Mouse (Mus musculus) embryo, embryonic 11.5 days (tissue): ENCODE measurements at regions not wholly inside any gene's neighbourhood (a gene's known extent, or its start where the extent isn't known, plus 50 kb on each side); places are given as distances from the start of the nearest gene placed in this dataset.
"Not testable (repeated sequence)": the region's sequence is repeated elsewhere in the genome, so short reads cannot be mapped to it uniquely, and the experiment has no call there.

Experiments used
- DNase-seq: peaks from one replicate; pipeline ENCODE4 v3.0.0-alpha.2; 2012; ENCODE audit warnings: low read depth, low spot score

DNA sequence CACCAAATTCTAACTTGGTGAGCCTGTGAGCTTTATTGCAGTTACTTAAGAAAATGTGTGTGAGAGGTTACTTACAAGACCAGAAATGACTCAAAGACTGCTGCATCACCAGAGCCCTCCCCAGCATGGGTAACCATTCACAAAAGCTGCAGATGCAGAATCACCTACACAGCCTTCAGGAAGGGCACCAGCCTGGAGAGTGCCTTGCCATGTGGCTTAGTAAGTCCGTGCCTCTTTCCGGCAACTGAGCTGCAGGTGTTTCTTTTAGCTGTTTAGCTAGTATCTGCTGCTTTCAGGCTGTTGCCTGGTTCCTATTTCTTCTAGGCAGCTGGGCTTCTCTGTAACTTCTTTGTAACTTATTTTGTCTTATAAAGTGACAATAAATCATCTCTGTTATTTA, 213.2 kb upstream of the Stxbp6 start:
- no peak for DNase-seq

- no peak for DNase-seq
Observed at GRCm38 (mm10) chr12:45256309-45256708, 181.8 kb upstream of the Stxbp6 start.

GRCm38 (mm10) chr12:45211131-45211530, 136.6 kb upstream of the Stxbp6 start:
- DNase-seq: no peak

DNA sequence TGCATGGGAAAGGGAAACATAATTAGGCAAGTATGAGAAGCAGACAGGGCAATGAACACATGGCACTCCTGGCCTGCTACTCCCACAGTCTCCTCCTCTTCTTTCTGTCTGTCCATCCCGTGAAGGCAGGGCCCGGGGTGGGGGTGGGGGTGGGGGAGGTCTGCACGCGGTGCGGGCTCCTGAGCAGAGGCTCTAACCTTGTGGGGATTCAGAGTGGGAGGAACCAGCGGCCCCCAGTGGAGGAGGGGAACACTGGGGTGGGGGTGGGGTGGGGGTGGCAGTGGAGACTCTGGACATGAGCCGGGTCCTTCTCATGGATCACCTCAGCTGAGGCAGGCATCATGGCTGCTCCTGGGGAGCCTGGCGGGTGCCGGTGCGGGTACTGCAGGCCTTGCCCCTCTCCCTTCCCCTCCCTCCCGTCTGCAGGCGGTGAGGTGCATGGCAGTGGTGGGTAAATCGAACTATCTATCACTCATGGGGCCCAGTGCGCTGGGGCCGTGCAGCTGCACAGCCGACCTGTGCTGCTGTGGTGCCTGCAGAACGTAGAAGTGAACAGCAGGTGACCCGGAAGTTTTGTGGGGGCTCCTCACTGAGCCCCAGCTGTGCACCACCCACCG, 120.9 kb upstream of the Stxbp6 start:
- DNase-seq: no peak

- peak; percentile 45 for DNase-seq
Observed at GRCm38 (mm10) chr12:45187149-45187548, 112.6 kb upstream of the Stxbp6 start.

- DNase-seq: no peak
Observed at GRCm38 (mm10) chr12:45184510-45184909, 110.0 kb upstream of the Stxbp6 start.

DNA sequence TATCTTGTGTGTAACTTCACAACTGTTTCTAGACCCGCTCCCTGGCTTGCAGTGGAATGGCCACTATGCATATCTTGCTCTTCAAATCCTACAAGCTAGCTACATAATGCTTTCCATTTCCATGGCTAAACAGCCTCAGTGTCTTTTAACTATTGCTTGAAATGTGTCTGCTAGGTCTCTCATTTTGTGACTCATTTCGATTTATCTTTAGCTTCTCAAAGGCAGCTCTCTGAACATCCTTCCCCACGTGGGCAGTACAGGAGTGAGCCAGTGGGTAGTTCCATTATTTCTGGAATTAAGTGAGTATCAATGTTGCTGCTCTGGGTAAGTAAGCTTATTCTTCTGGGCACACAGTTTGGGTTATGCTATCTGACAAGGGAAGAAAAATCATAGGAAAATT, 102.9 kb upstream of the Stxbp6 start:
- DNase-seq: no peak

DNA sequence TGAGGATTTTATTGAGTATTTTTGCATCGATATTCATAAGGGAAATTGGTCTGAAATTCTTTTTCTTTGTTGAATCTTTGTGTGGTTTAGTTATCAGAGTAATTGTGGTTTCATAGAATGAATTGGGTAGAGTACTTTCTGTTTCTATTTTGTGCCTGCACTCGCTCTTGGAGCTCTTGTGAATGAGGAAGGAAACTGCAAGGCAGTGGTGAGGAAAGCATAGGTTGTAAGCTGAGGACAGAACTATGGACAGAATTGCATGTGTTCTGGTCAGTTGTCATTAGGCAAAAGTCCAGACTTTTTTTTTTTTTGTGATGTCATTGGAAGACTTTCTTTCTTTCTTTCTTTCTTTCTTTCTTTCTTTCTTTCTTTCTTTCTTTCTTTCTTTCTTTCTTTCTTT, 100.8 kb upstream of the Stxbp6 start:
- not testable (repeated sequence) for DNase-seq

- DNase-seq: peak; percentile 69
Observed at GRCm38 (mm10) chr12:45171927-45172642, 97.6 kb upstream of the Stxbp6 start.

DNA sequence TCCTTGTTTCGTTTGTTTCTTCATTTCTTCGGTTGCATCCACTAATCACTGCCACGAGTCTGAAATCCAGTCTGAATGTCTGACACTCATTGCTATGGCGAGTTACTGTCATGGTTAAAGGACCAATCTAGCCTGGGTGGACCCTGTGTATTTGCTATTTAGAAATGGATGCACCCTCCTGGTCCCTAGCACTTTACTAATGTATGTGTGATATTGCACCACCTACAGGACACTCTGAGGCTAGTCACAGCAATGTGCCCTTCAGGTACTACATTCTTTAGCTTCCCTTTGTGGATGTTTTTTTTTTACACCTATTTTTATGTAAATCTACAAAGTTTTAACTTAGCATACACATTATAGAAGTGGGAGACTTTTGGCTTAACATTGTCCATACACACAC, 87.5 kb upstream of the Stxbp6 start:
- DNase-seq: peak; percentile 5

DNA sequence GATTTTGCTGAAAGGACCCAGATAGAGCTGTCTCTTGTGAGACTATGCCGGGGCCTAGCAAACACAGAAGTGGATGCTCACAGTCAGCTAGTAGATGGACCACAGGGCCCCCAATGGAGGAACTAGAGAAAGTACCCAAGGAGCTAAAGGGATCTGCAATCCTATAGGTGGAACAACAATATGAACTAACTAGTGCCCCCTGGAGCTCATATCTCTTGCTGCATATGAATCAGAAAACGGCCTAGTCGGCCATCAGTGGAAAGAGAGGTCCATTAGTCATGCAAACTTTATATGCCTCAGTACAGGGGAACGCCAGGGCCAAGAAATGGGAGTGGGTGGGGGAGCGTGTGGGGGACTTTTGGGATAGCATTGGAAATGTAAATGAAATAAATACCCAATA, 87.1 kb upstream of the Stxbp6 start:
- not testable (repeated sequence) for DNase-seq

DNA sequence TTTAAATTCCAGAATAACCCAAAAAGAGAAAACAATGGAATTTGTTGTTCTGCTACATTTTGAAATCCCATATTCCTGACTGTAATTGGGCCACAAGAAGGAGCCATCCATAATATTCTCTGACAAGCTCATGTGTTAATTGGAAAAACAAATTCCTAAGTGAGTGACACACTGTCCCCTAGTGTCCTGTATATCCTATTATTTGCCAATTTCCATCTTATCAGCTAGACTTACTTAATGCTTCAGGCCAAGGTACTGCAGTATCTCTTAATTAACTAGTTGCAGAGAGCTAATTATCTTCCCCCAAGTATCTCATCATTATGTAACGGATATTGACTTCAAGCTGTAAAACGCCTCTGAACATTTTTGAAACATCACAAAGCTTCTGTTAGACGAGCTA, 84.5 kb upstream of the Stxbp6 start:
- no peak for DNase-seq

DNA sequence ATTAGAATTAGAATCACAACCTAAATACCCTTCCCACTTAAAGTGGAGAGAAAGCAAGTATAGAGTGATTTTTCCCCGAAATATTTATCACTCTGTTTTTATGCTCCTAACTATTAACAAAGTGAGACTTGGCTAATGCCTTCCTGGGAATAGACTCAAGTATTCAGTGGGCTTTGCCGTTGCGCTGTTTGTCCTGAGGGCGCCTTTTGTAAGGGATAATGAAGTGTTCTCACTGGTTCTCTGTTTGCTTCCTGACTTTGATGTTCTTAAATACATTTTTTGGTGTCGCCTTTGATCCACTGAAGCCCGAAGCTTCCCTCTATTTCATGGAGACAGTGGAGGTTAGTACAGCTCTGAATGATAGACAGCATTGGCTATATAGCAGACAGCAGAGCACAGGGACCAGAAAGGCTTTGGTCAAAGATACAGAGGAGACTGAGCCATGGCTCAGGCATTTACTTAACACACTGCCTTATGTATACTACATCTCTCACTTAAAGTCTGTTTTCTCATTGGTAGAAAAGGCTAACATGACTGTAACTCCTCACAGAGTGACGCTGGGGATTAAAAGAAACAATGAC, 63.0 kb upstream of the Stxbp6 start:
- no peak for DNase-seq

DNA sequence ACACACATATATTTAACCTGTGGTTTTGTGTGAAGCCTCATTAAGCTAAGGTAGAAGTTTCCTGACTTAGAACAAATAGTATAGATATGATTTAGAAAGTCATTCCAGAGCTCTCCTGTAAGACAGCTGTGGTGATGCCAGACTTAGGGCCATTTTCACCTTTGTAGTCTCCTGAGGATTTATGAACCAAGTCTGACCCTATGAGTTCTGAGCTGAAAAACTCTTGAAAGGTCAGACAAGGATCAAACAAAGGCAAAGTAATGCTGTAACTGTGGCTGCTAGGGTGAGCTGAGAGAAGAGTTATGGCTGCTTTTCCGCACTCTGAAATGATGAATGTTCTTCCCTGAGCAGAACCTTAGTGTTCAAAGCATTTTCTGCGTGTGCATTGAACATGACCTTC, 58.9 kb upstream of the Stxbp6 start:
- DNase-seq: peak; percentile 24

GRCm38 (mm10) chr12:45131139-45131538, 56.6 kb upstream of the Stxbp6 start:
- DNase-seq: no peak

GRCm38 (mm10) chr12:45125866-45126265, 51.4 kb upstream of the Stxbp6 start:
- DNase-seq: no peak
